9 mouse cellular contexts compared by ENCODE assay signal in the genomic region with DNA sequence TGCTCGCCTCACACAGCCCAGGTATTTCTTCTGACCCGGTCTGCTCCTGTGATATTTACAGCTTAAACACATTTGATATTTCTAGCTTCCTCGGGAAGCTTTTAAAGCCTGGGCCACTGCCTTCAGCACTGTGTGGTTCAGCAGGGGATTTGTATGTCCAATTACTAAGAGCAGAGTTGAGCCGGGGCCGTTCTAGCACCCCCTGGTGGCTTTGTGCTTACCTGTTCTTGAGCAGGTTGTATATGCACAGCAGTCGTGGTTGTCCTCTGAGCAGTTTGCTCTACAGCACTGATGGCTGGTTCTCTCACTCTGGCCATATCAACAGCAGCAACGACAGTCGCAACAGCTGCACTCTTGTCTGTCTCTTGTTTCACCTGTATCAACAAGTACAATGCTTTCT. TPM values are rescaled to one million over a fixed set of nuclear protein-coding genes. Genes with fewer than 3 reads are reported as not detected.
DNase-seq lines count a peak whose midpoint lies in the region; TF ChIP-seq lines count a peak whose summit lies in the region.
"Had no signal": no experiment of that assay in that cellular context is flagged by ENCODE, and none has a peak within 500 bp of the region (broad histone marks: within the 10 kb centered on the region; RNA-seq: fewer than 3 reads in every experiment).

No protein-coding gene starts in this region.

- 31% methylated on average over 8 of the region's 8 CpGs for WGBS in embryonic facial prominence, embryonic 10.5 days
- 35% methylated on average over 8 of the region's 8 CpGs for WGBS in hindbrain, embryonic 10.5 days

- H3K27me3 ChIP-seq in ES-Bruce4 (ENCODE audit: control insufficient read depth, insufficient read depth, low read length, poor library complexity, severe bottlenecking): no peaks in the 10 kb centered on the region
- no peaks in the 10 kb centered on the region for H3K27me3 ChIP-seq in embryonic facial prominence, embryonic 10.5 days (replicated peaks; ENCODE audit: low read depth, poor library complexity, severe bottlenecking)
- H3K27me3 ChIP-seq in hindbrain, embryonic 10.5 days (ENCODE audit: insufficient read depth, poor library complexity, severe bottlenecking): no peaks in the 10 kb centered on the region
- H3K27me3 ChIP-seq: liver, embryonic 15.5 days had no signal

- TF ChIP-seq EP300 in ES-Bruce4 (IDR thresholded peaks at IDR 0.05; ENCODE audit: insufficient read depth, low read depth, low read length): no peak

- H3K36me3 ChIP-seq in ES-Bruce4 (ENCODE audit: control insufficient read depth, insufficient read depth, low read length, poor library complexity, severe bottlenecking): no peaks in the 10 kb centered on the region
- no peaks in the 10 kb centered on the region for H3K36me3 ChIP-seq in embryonic facial prominence, embryonic 10.5 days (replicated peaks)
- no peaks in the 10 kb centered on the region for H3K36me3 ChIP-seq in hindbrain, embryonic 10.5 days
- H3K36me3 ChIP-seq: liver, embryonic 15.5 days had no signal

- no peak overlapping the region for H3K4me3 ChIP-seq in ES-Bruce4 (ENCODE audit: low read depth, low read length)
- H3K4me3 ChIP-seq in embryonic facial prominence, embryonic 10.5 days: no peak overlapping the region
- H3K4me3 ChIP-seq in hindbrain, embryonic 10.5 days: no peak overlapping the region
- H3K4me3 ChIP-seq: liver, embryonic 15.5 days had no signal

- H3K27ac ChIP-seq in ES-Bruce4 (ENCODE audit: insufficient read depth, low read length): no peak overlapping the region
- no peak overlapping the region for H3K27ac ChIP-seq in embryonic facial prominence, embryonic 10.5 days (replicated peaks)
- H3K27ac ChIP-seq in hindbrain, embryonic 10.5 days: no peak overlapping the region
- H3K27ac ChIP-seq: liver, embryonic 15.5 days had no signal

- peak; percentile 82 for TF ChIP-seq CTCF in ES-Bruce4 (IDR thresholded peaks at IDR 0.05; ENCODE audit: low read depth, low read length)

- peak; percentile 82 for DNase-seq in adrenal gland, postnatal 14 days
- DNase-seq in embryonic facial prominence, embryonic 10.5 days (ENCODE audit: low spot score): peak; percentile 83
- peak; percentile 79 for DNase-seq in hindbrain, embryonic 10.5 days (ENCODE audit: low spot score)
- peak; percentile 32 for DNase-seq in layer of hippocampus, adult 9-10 months (ENCODE audit: low spot score)
- peak; percentile 82 for DNase-seq in lung, postnatal 10 days
- peak; percentile 91 for DNase-seq in retina, embryonic 14.5 days (ENCODE audit: low spot score)
- DNase-seq in urinary bladder, postnatal 4 days (ENCODE audit: low spot score in 2 of 2): peak; percentile 49 to 76

- no peaks in the 10 kb centered on the region for H3K9me3 ChIP-seq in ES-Bruce4 (replicated peaks; ENCODE audit: control insufficient read depth, insufficient read depth, low read length, poor library complexity, severe bottlenecking)
- H3K9me3 ChIP-seq in embryonic facial prominence, embryonic 10.5 days: no peaks in the 10 kb centered on the region
- H3K9me3 ChIP-seq in hindbrain, embryonic 10.5 days: no peaks in the 10 kb centered on the region
- H3K9me3 ChIP-seq: liver, embryonic 15.5 days had no signal

- H3K4me1 ChIP-seq in ES-Bruce4 (ENCODE audit: control insufficient read depth, insufficient read depth, low read length): no peaks in the 10 kb centered on the region
- no peaks in the 10 kb centered on the region for H3K4me1 ChIP-seq in embryonic facial prominence, embryonic 10.5 days
- 0 out of 2 replicates have a peak, but pooled peaks cover 3% of the 10 kb centered on the region for H3K4me1 ChIP-seq in hindbrain, embryonic 10.5 days (replicated peaks)
- H3K4me1 ChIP-seq: liver, embryonic 15.5 days had no signal

- H3K9ac ChIP-seq in ES-Bruce4 (ENCODE audit: low read depth, poor library complexity, severe bottlenecking): no peak overlapping the region
- H3K9ac ChIP-seq: liver, embryonic 15.5 days had no signal

- no peak for TF ChIP-seq POLR2A in ES-Bruce4 (IDR thresholded peaks at IDR 0.05; ENCODE audit: insufficient read depth, low read length)

RNA-seq across cellular contexts. Expression of a gene that starts 13.4 kb away (rescaled TPM):
- polyA plus RNA-seq in ES-Bruce4 (2011; ENCODE audit: insufficient read depth, insufficient read length, low read depth, missing spikeins): 0.18 and 0.30 TPM in 2 replicates
- total RNA-seq in adrenal gland, postnatal 14 days (2021): 0.37 and 0.83 TPM in 2 replicates
- 0.64 and 1.5 TPM in 2 replicates for polyA plus RNA-seq in embryonic facial prominence, embryonic 10.5 days (2016; fragmentation: Nextera tagmentation; extraction: Ambion mirVana)
- 0.10 and 0.32 TPM in 2 replicates for polyA plus RNA-seq in hindbrain, embryonic 10.5 days (2016; fragmentation: Nextera tagmentation; extraction: Ambion mirVana)

Comparison
In these comparisons a context has a peak if more than half of its experiments do, and no peak if none do; other contexts are left out.
1. DNase-seq: peak in every context shown above with its lines; median percentile 91 in retina, embryonic 14.5 days; 83 in embryonic facial prominence, embryonic 10.5 days; 82 in adrenal gland, postnatal 14 days; 82 in lung, postnatal 10 days; 79 in hindbrain, embryonic 10.5 days; 62 in urinary bladder, postnatal 4 days; 32 in layer of hippocampus, adult 9-10 months.